Mouse (Mus musculus): ENCODE data around the gene P3h3.
A peak's percentile ranks its signal among the peaks of the same experiment; 100 is the strongest.
"Not testable (repeated sequence)": the region's sequence is repeated elsewhere in the genome, so short reads cannot be mapped to it uniquely, and the experiment has no call there.

The P3h3 gene

DNA sequence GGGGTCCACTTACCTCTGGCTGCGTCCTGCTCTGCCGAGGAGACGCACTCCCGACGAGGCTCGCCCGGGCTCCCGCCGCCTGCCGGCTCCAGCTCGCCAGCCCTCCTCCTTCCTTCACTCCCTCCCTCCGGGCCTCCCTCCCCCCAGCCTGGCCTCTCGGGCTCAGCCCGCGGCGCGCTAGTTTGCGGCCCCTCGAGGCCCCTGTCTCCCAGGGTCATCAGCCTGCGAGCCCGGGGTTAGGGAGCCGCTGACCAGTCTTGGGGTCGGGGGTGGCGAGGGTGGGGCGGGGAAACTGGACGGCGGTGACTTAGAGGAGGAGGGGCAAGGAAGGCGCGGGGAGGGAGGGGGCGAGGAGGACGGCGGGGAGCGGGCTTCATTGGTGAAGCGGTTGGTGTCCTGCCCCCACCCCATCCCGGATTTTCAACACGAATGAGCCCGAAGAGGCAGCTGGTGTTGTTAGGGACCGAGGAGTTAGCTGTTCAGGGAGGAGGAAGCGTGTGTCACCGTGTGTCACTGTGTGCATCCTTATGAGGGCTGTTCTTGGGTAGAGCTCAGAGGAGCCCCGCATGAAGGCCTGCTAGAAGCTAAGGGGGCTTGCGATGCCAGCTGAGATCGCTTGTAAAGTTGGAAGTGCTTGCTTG, 6.2 kb upstream of the P3h3 start, which contains the start of gene Gpr162:
Gpr162 (minus strand) TSS at position 326 of the 641 bp plus-strand sequence.
- DNase-seq: peak; percentile 88

GRCm38 (mm10) chr6:124863125-124863657, 5.6 kb upstream of the P3h3 start:
- peak; percentile 39 for DNase-seq

GRCm38 (mm10) chr6:124862406-124863124, 5.0 kb upstream of the P3h3 start:
- DNase-seq: no peak

GRCm38 (mm10) chr6:124861802-124862201, 4.2 kb upstream of the P3h3 start:
- DNase-seq: no peak

GRCm38 (mm10) chr6:124861266-124861665, 3.7 kb upstream of the P3h3 start:
- no peak for DNase-seq

DNA sequence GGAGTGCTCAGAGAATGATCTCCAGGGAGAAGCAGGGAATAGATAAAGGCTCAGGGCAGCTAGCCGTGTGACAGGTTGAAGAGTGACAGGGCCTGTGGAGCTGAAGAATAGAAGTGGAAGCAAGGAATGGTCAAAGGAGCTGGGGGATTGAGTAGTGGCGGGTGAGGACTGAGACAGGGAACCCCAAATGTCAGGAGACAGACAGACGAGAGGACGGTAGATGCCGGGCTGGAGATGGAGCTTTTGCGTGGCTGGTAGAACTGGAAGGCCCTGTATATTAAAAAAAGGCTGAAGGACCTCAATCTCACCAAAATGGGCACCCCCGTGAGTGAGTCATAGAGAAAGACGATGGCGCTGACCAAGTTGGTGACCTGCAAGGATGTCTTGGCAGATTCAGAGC, 3.0 kb upstream of the P3h3 start:
- no peak for DNase-seq

GRCm38 (mm10) chr6:124859725-124860124, 2.2 kb upstream of the P3h3 start:
- DNase-seq: peak; percentile 86

GRCm38 (mm10) chr6:124858561-124859318, 1.2 kb upstream of the P3h3 start:
- DNase-seq: no peak

- DNase-seq: no peak
Measured at GRCm38 (mm10) chr6:124857840-124858530, 433 bp upstream of the P3h3 start.

DNA sequence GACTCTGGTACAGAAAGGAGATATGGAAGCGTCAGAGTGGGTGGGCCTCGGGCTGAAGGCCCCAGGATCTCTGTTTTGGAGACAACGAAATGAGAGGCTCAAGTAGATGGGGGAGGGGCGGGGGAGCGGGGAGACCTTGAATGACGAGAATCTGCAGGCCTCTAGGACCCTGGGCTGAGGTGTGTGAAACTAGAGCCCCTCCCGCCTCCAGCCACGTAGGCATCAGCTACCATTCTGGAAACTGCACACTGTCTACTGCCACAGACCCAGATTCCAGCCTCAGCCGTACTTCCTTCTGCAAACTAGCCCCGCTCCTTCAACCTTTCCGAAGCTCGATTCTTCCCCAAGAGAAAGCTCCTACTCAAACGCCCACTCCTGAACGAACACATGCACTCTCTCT, 1.2 kb downstream of the P3h3 start:
- peak; percentile 86 for DNase-seq

- no peak for DNase-seq
Measured at GRCm38 (mm10) chr6:124854647-124855046, 2.9 kb downstream of the P3h3 start.

GRCm38 (mm10) chr6:124850535-124850934, 7.0 kb downstream of the P3h3 start:
- no peak for DNase-seq

DNA sequence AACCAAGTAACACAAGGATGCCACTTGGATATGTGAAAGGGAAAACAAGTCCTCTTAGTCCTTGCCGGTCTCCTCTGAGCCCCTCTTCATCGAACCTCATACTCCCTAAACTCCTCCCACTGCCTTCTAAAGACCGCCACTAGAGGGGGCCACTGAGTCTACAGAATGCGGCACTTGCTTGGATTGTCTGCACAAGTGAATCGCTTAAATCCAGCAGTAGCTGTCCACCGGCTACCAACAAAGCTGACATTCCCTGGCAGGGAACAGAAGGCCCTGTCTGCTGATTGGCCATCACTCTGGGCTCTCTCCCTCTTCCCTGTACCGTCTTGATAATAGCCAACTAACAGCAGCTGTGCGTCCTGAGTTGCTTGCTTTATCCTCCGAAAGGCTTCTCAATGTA, 10.2 kb downstream of the P3h3 start:
- DNase-seq: peak; percentile 93

DNA sequence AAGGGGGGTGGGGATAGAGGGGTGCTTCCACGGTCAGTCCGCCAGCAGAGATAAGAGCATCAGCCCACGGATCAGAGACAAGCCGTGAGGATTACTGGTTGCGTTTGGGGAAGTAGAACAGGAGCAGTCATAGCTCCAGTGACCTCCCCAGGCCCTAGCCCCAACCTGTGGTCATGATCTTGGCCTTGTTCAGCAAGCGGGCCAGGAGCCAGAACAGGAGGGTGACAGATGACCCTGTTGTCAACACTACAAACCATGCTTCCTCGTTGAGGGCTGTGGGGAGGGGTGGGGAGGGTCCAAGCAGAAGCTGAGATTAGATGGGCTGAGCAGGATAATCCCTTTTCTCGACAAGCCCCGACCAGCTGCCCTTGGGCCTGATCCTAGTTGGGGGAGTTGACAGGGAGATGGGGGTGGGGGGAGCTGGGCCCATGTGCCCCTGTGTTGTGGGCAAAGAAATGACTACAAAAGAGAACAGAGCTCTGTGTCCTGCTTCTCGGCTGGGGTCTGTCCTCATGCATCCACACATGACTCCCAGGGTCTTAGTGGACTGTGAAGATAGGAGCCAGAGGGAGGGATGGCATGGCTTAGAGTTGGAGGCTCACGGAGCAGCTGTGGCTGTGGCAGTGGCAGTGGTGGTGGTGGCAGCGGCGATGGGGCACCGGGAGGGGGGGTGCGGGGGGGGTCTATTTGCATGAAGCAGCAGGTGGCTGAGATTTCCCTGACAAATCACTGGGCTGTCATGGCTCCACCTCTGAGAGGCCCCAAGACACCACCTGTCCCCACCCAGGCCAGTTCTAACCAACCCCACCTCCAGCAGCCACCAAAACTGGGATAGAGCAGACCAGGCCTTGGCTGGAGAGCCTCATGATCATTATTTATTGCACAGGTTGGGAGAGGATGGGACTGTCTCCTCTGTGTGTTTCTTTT, 17.0 kb downstream of the P3h3 start, which contains the start of gene Gnb3:
Gnb3 (minus strand) TSS at position 35 of the 927 bp plus-strand sequence.
- DNase-seq: peak; percentile 20

DNA sequence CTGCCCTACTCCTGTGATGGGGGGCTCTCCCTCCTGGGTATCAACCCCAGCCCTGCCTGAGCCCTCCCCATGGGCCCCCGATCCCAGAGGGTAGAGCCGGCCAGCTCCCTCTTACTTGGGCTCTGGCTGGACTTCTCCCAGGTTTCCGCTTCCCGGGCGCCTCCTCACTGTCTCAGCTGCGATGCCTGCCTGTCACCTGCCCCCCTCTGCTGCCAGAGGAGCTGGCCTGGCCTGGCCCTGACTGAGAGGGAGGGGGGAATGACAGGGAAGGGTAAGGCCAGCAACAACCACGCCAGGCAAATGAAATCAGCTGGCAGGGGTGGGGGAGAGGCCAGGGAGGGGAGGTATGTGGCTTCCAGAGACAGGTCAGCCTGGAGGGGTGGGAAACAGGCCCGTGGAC, 17.7 kb downstream of the P3h3 start:
- peak; percentile 23 for DNase-seq

- no peak for DNase-seq
Measured at GRCm38 (mm10) chr6:124836411-124836810, 21.1 kb downstream of the P3h3 start.

- DNase-seq: peak; percentile 24
Measured at GRCm38 (mm10) chr6:124835531-124835930, 22.0 kb downstream of the P3h3 start.

DNA sequence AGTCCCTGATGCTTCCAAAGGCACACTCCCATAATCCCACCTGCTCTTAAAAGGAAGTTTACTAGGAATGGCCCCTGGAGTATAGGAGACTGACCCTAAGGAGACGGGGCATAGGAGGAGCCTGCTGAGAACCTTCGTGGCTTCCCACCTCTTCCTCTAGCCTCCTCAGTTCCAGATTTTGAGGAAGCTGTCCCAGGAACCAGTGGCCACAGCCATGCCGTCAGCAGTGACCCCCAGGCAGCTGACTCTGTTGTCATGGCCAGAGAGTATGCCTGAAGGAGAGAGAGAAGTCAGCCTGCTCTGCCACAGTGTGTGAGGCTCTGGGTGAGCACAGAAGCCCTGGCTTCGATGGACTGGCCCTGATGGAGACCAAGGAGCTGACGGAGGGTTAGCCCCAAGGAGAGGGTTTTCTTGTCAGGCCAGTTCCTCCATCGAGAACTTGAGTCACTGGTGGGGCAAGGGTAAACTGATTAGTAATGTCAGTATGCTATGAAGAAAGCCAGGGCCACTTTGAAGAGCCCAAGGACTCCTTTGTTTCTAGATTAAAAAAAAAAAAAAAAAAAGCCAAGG, 23.0 kb downstream of the P3h3 start:
- DNase-seq: no peak

- no peak for DNase-seq
Measured at GRCm38 (mm10) chr6:124831649-124832048, 25.9 kb downstream of the P3h3 start.

DNA sequence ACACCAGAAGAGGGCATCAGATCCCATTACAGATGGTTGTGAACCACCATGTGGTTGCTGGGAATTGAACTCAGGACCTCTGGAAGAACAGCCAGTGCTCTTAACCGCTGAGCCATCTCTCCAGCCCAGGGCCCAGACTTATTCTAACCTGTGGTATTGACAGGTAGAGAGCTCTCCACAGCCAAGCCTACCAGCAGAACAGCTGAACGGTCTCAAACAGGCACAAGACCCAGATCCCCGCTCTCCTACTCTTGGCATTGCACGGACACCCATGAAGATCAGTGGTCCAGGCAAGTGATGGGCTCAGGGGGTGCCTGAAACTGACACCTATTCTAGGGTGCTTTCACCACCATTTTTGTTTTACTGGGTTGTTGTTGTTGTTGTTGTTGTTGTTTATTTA, 26.4 kb downstream of the P3h3 start:
- DNase-seq: not testable (repeated sequence)
